ENCODE assay signal across 14 mouse cellular contexts in genomic region chr3:27603905-27604620, GRCm38 (mm10).
DNase-seq lines count a peak whose midpoint lies in the region; ATAC-seq and TF ChIP-seq lines count a peak whose summit lies in the region.
"Had no signal": no experiment of that assay in that cellular context is flagged by ENCODE, and none has a peak within 500 bp of the region (broad histone marks: within the 10 kb centered on the region; RNA-seq: fewer than 3 reads in every experiment).

No protein-coding gene starts in this region.

- H3K27ac ChIP-seq in limb, embryonic 14.5 days (replicated peaks; ENCODE audit: low read depth, low read length): peak overlapping the region; percentile 16; the same call in 1 of the 2 replicates
- H3K27ac ChIP-seq in limb, embryonic 10.5 days: no peak overlapping the region; the same call in 1 of the 2 replicates
- H3K27ac ChIP-seq in embryonic facial prominence, embryonic 12.5 days: peak overlapping the region; percentile 65; the same call in 1 of the 2 replicates
- H3K27ac ChIP-seq: layer of hippocampus, adult 2 months; liver, embryonic 14.5 days had no signal

- no peak for ATAC-seq in limb, embryonic 14.5 days (ENCODE audit: low FRiP score, low read depth)
- ATAC-seq in embryonic facial prominence, embryonic 12.5 days (ENCODE audit: insufficient number of reproducible peaks, insufficient read depth, low FRiP score, low TSS enrichment): no peak
- ATAC-seq: forebrain, embryonic 14.5 days; hindbrain, embryonic 16.5 days had no signal

- no peak overlapping the region for H3K4me2 ChIP-seq in limb, embryonic 14.5 days (replicated peaks; ENCODE audit: low read depth, low read length, severe bottlenecking)
- H3K4me2 ChIP-seq in embryonic facial prominence, embryonic 12.5 days (replicated peaks): no peak overlapping the region
- H3K4me2 ChIP-seq: midbrain, embryonic 11.5 days had no signal

- H3K36me3 ChIP-seq in limb, embryonic 14.5 days (ENCODE audit: control insufficient read depth, insufficient read depth, low read length): no peaks in the 10 kb centered on the region
- H3K36me3 ChIP-seq in limb, embryonic 10.5 days: no peaks in the 10 kb centered on the region
- H3K36me3 ChIP-seq in embryonic facial prominence, embryonic 12.5 days: no peaks in the 10 kb centered on the region

- TF ChIP-seq POLR2A in limb, embryonic 14.5 days (IDR thresholded peaks at IDR 0.05; ENCODE audit: borderline replicate concordance, extremely low read depth, insufficient read depth, insufficient read length): no peak

- 32% methylated on average over 13 of the region's 13 CpGs for WGBS in limb, embryonic 14.5 days
- WGBS in limb, embryonic 10.5 days: 50% methylated on average over 13 of the region's 13 CpGs
- 25% methylated on average over 13 of the region's 13 CpGs for WGBS in embryonic facial prominence, embryonic 12.5 days

- H3K9me3 ChIP-seq in limb, embryonic 14.5 days (ENCODE audit: control insufficient read depth, low read length): no peaks in the 10 kb centered on the region
- H3K9me3 ChIP-seq in limb, embryonic 10.5 days (replicated peaks): no peaks in the 10 kb centered on the region
- no peaks in the 10 kb centered on the region for H3K9me3 ChIP-seq in embryonic facial prominence, embryonic 12.5 days

- H3K27me3 ChIP-seq in limb, embryonic 14.5 days (ENCODE audit: control insufficient read depth, insufficient read depth, low read length): no peaks in the 10 kb centered on the region
- no peaks in the 10 kb centered on the region for H3K27me3 ChIP-seq in limb, embryonic 10.5 days (ENCODE audit: low read depth, poor library complexity, severe bottlenecking)
- no peaks in the 10 kb centered on the region for H3K27me3 ChIP-seq in embryonic facial prominence, embryonic 12.5 days

- peak; percentile 40 for DNase-seq in limb, embryonic 14.5 days (ENCODE audit: low spot score)
- DNase-seq in limb, embryonic 10.5 days (ENCODE audit: low spot score): no peak
- peak; percentile 64 for DNase-seq in kidney, adult 18-20 months
- DNase-seq in kidney, postnatal 4 days: peak; percentile 47 to 57
- no peak for DNase-seq in embryo, embryonic 11 days
- DNase-seq in ovary, postnatal 36 days (ENCODE audit: low spot score): no peak
- DNase-seq: cerebellum, adult 8-10 months had no signal

- peaks cover 58% of the 10 kb centered on the region for H3K4me1 ChIP-seq in limb, embryonic 14.5 days (ENCODE audit: control insufficient read depth, insufficient read depth, low read length)
- H3K4me1 ChIP-seq in limb, embryonic 10.5 days: peaks cover 45% of the 10 kb centered on the region
- peaks cover 51% of the 10 kb centered on the region for H3K4me1 ChIP-seq in embryonic facial prominence, embryonic 12.5 days

- no peak overlapping the region for H3K9ac ChIP-seq in limb, embryonic 14.5 days (ENCODE audit: low read depth, low read length, severe bottlenecking)
- H3K9ac ChIP-seq in embryonic facial prominence, embryonic 12.5 days: no peak overlapping the region
- H3K9ac ChIP-seq: liver, embryonic 14.5 days had no signal

- H3K4me3 ChIP-seq in limb, embryonic 14.5 days (replicated peaks; ENCODE audit: low read length): no peak overlapping the region
- H3K4me3 ChIP-seq in limb, embryonic 10.5 days: no peak overlapping the region
- H3K4me3 ChIP-seq in embryonic facial prominence, embryonic 12.5 days: no peak overlapping the region
- H3K4me3 ChIP-seq: layer of hippocampus, adult 2 months; myocyte had no signal

Comparison
In these comparisons a context has a peak if more than half of its experiments do, and no peak if none do; other contexts are left out.
1. DNase-seq: peak in limb, embryonic 14.5 days (single experiment), kidney, adult 18-20 months (single experiment) and kidney, postnatal 4 days (2 of 2); none in limb, embryonic 10.5 days (single experiment), embryo, embryonic 11 days (single experiment) and ovary, postnatal 36 days (single experiment).